Comparison of ENCODE assay signal across 9 mouse cellular contexts in genomic region chr17:23660117-23660875, GRCm38 (mm10). TPM values are rescaled to one million over a fixed set of nuclear protein-coding genes. Genes with fewer than 3 reads are reported as not detected.
DNase-seq lines count a peak whose midpoint lies in the region; ATAC-seq and TF ChIP-seq lines count a peak whose summit lies in the region.
"Had no signal": no experiment of that assay in that cellular context is flagged by ENCODE, and none has a peak within 500 bp of the region (broad histone marks: within the 10 kb centered on the region; RNA-seq: fewer than 3 reads in every experiment).

Gene Bicdl2 (plus strand): TSS chr17:23660506.

- peak; percentile 47 to 58 for DNase-seq in cerebellum, adult 2 months
- no peak for DNase-seq in cerebellum, adult 11 months
- no peak for DNase-seq in CH12.LX (ENCODE audit: extremely low read depth)
- DNase-seq in kidney, adult 18-20 months: peak; percentile 89
- peak; percentile 80 to 87 for DNase-seq in lung, adult 18-20 months
- DNase-seq in thymus, postnatal 14 days: peak; percentile 54
- no peak for DNase-seq in left cerebral cortex, postnatal 14 days (ENCODE audit: low spot score in 2 of 2)

- H3K36me3 ChIP-seq in CH12.LX (replicated peaks in 1 of 2; ENCODE audit: control insufficient read depth in 1 of 2, insufficient read depth in 1 of 2, low read length in 1 of 2): peaks cover 0 to 2% of the 10 kb centered on the region in 2 experiments
- no peaks in the 10 kb centered on the region for H3K36me3 ChIP-seq in embryonic facial prominence, embryonic 13.5 days

- no peak for TF ChIP-seq EP300 in CH12.LX (IDR thresholded peaks at IDR 0.05; ENCODE audit: low read length)

- peak; percentile 70; the same call in 1 of the 2 replicates for TF ChIP-seq CTCF in cerebellum, adult 2 months (IDR thresholded peaks at IDR 0.05; ENCODE audit: borderline replicate concordance, insufficient read depth, low read depth, low read length)
- peak; percentile 37 to 71; a peak in 3 of 4 replicates for TF ChIP-seq CTCF in CH12.LX (conservative IDR thresholded peaks at IDR 0.05 in 1 of 2, IDR thresholded peaks at IDR 0.05 in 1 of 2; ENCODE audit: low read depth in 2 of 2, low read length in 2 of 2)

- WGBS in cerebellum, adult 2 months: 7% methylated on average over 27 of the region's 27 CpGs
- 6% methylated on average over 27 of the region's 27 CpGs for WGBS in embryonic facial prominence, embryonic 13.5 days

- in situ Hi-C loops in CH12.LX (cut with MboI; ENCODE audit: low pct_ligation_motif_present, low pct_unique_long_range_greater_than_20kb, low sequenced_read_pairs): loop anchor here (5.0 to 10.0 kb wide), 2 partner anchors 42 to 305 kb away; no protein-coding TSS in a partner anchor

- no peak within 1 kb of the TSS for H3K27ac ChIP-seq in cerebellum, adult 2 months (ENCODE audit: insufficient read depth, low read length)
- no peak within 1 kb of the TSS for H3K27ac ChIP-seq in CH12.LX (ENCODE audit: insufficient read depth, low read depth)
- no peak within 1 kb of the TSS for H3K27ac ChIP-seq in embryonic facial prominence, embryonic 13.5 days
- H3K27ac ChIP-seq: macrophage had no signal

- H3K79me2 ChIP-seq in CH12.LX (replicated peaks; ENCODE audit: control insufficient read depth, extremely low read depth, insufficient read depth, poor library complexity, severe bottlenecking): no peaks in the 10 kb centered on the region

- dilution Hi-C loops in CH12.LX (cut with MboI; ENCODE audit: extremely low pct_ligation_motif_present, extremely low pct_unique_long_range_greater_than_20kb, low sequenced_read_pairs): no loop called here

- intact Hi-C loops in left cerebral cortex, postnatal 14 days (cut with DNase I): loop anchor here (5.0 kb wide), 1 partner anchor 42 kb away; no protein-coding TSS in a partner anchor

- ATAC-seq in embryonic facial prominence, embryonic 13.5 days (ENCODE audit: insufficient number of reproducible peaks, insufficient read depth, low FRiP score, low TSS enrichment, low read depth): no peak

- H3K4me3 ChIP-seq in cerebellum, adult 2 months (replicated peaks; ENCODE audit: insufficient read depth, low read depth, low read length): peak within 1 kb of the TSS; percentile 47
- H3K4me3 ChIP-seq in CH12.LX (replicated peaks in 1 of 3; ENCODE audit: low read depth in 2 of 3, low read length in 2 of 3, poor library complexity in 1 of 3): no peak within 1 kb of the TSS
- peak within 1 kb of the TSS; percentile 24 for H3K4me3 ChIP-seq in embryonic facial prominence, embryonic 13.5 days

- H3K27me3 ChIP-seq in cerebellum, adult 2 months (ENCODE audit: control insufficient read depth, insufficient read depth, low read length): no peaks in the 10 kb centered on the region; the same call in 1 of the 2 replicates
- H3K27me3 ChIP-seq in CH12.LX (replicated peaks): peaks cover 75% of the 10 kb centered on the region
- peaks cover 47% of the 10 kb centered on the region for H3K27me3 ChIP-seq in embryonic facial prominence, embryonic 13.5 days

- no peak within 1 kb of the TSS for H3K9ac ChIP-seq in CH12.LX (ENCODE audit: insufficient read depth, low read depth)
- no peak within 1 kb of the TSS for H3K9ac ChIP-seq in embryonic facial prominence, embryonic 13.5 days

- H3K4me1 ChIP-seq in cerebellum, adult 2 months (ENCODE audit: control insufficient read depth, insufficient read depth, low read length): peaks cover 4% of the 10 kb centered on the region; the same call in 1 of the 2 replicates
- H3K4me1 ChIP-seq in CH12.LX (ENCODE audit: control insufficient read depth in 1 of 2, insufficient read depth in 2 of 2): peaks cover 7 to 12% of the 10 kb centered on the region in 2 experiments; a peak in 3 of 4 replicates
- H3K4me1 ChIP-seq in embryonic facial prominence, embryonic 13.5 days: peaks cover 14% of the 10 kb centered on the region

- H3K9me3 ChIP-seq in CH12.LX (replicated peaks; ENCODE audit: low read length): peaks cover 3% of the 10 kb centered on the region
- no peaks in the 10 kb centered on the region for H3K9me3 ChIP-seq in embryonic facial prominence, embryonic 13.5 days

- no peak for TF ChIP-seq POLR2A in cerebellum, adult 2 months (IDR thresholded peaks at IDR 0.05; ENCODE audit: borderline replicate concordance, insufficient read depth, low read length)
- no peak for TF ChIP-seq POLR2A in CH12.LX (IDR thresholded peaks at IDR 0.05; ENCODE audit: low read depth, low read length)

- TF ChIP-seq RAD21 in CH12.LX (IDR thresholded peaks at IDR 0.05; ENCODE audit: low read depth, low read length): peak; percentile 22

- peak within 1 kb of the TSS; percentile 29; the same call in 1 of the 2 replicates for H3K4me2 ChIP-seq in CH12.LX (ENCODE audit: insufficient read depth, low read depth, poor library complexity, severe bottlenecking)
- H3K4me2 ChIP-seq in embryonic facial prominence, embryonic 13.5 days: peak within 1 kb of the TSS; percentile 45

TF ChIP-seq in CH12.LX, 34 proteins besides CTCF, POLR2A, EP300 and RAD21:
- TF ChIP-seq ZNF384 (IDR thresholded peaks at IDR 0.05; ENCODE audit: low read depth, low read length): no peak
- no peak for TF ChIP-seq GABPA (IDR thresholded peaks at IDR 0.05; ENCODE audit: insufficient replicate concordance, low read depth, low read length)
- no peak for TF ChIP-seq ETS1 (conservative IDR thresholded peaks at IDR 0.05; ENCODE audit: low read depth, low read length)
- TF ChIP-seq SMC3 (IDR thresholded peaks at IDR 0.05; ENCODE audit: low read depth, low read length): peak; percentile 60
- TF ChIP-seq RCOR1 (conservative IDR thresholded peaks at IDR 0.05; ENCODE audit: low read depth, low read length): no peak
- TF ChIP-seq BHLHE40 (IDR thresholded peaks at IDR 0.05; ENCODE audit: low read depth, low read length): no peak
- TF ChIP-seq MEF2A (IDR thresholded peaks at IDR 0.05; ENCODE audit: borderline replicate concordance, low read depth, low read length): no peak
- no peak for TF ChIP-seq PAX5 (IDR thresholded peaks at IDR 0.05; ENCODE audit: low read length)
- peak; percentile 39; the same call in 1 of the 2 replicates for TF ChIP-seq ZKSCAN1 (IDR thresholded peaks at IDR 0.05; ENCODE audit: borderline replicate concordance, low read depth, low read length)
- no peak for TF ChIP-seq CHD1 (IDR thresholded peaks at IDR 0.05; ENCODE audit: low read depth, low read length)
- no peak for TF ChIP-seq MXI1 (IDR thresholded peaks at IDR 0.05; ENCODE audit: low read depth, low read length)

RNA-seq across cellular contexts. Expression of gene Bicdl2, which starts in this region (rescaled TPM):
- polyA plus RNA-seq in cerebellum, adult 2 months (2012; rRNA removed): not detected in 2 replicates
- total RNA-seq in CH12.LX (2012; rRNA removed) (not detected in 2 replicates), CH12.LX (2014; rRNA removed) (not detected in 2 replicates)
- polyA plus RNA-seq in CH12.LX (2012; ENCODE audit: insufficient read length, low read depth): 0.25 TPM in 1 of 2 replicates, not detected in the other
- polyA plus RNA-seq in embryonic facial prominence, embryonic 13.5 days (2015; fragmentation: Nextera tagmentation; extraction: Ambion mirVana): 3.8 TPM in 2 replicates
- total RNA-seq in left cerebral cortex, postnatal 14 days (2021): not detected
- polyA plus RNA-seq: macrophage had no signal

Comparison
In these comparisons a context has a peak if more than half of its experiments do, and no peak if none do; other contexts are left out.
1. Peak in DNase-seq and H3K4me3 ChIP-seq in cerebellum, adult 2 months; RNA of the gene not detected or under 1 TPM.
2. DNase-seq: peak in kidney, adult 18-20 months (single experiment), lung, adult 18-20 months (2 of 2) and thymus, postnatal 14 days (single experiment); none in cerebellum, adult 11 months (single experiment), CH12.LX (single experiment) and left cerebral cortex, postnatal 14 days (0 of 2).